Mouse (Mus musculus) intestine, postnatal 0 days (tissue): Measurements from ENCODE around the gene Tmem131. TPM values are rescaled to one million over a fixed set of nuclear protein-coding genes. Genes with fewer than 3 reads are reported as not detected.

Experiments used
- ATAC-seq: fragments of 200-750 bp; cut with Nextera tagmentation; 2 replicates; pipeline ENCODE4 v1.8.0; 2017; ENCODE audit warnings: mild to moderate bottlenecking, moderate TSS enrichment, moderate library complexity
- H3K27ac ChIP-seq: fragments of 300-500 bp; sonication (generic); 2 replicates; pipeline ENCODE4 v1.5.1; 2014; ENCODE audit warnings: mild to moderate bottlenecking, low read depth, low read length, moderate library complexity
- H3K27me3 ChIP-seq: fragments of 300-500 bp; sonication (generic); replicated peaks from 2 replicates; pipeline ENCODE4 v1.6.1; 2014; ENCODE audit warnings: low read length, mixed read lengths; ENCODE audit not compliant: control insufficient read depth, insufficient read depth
- H3K36me3 ChIP-seq: fragments of 300-500 bp; sonication (generic); 2 replicates; pipeline ENCODE4 v1.6.1; 2014; ENCODE audit warnings: mild to moderate bottlenecking, moderate library complexity; ENCODE audit not compliant: control insufficient read depth, insufficient read depth
- H3K4me1 ChIP-seq: fragments of 300-500 bp; sonication (generic); replicated peaks from 2 replicates; pipeline ENCODE4 v1.6.1; 2014; ENCODE audit warnings: antibody characterized with exemption, low read length, mixed read lengths; ENCODE audit not compliant: control insufficient read depth, insufficient read depth
- H3K4me2 ChIP-seq: fragments of 300-500 bp; sonication (generic); replicated peaks from 2 replicates; pipeline ENCODE4 v1.6.1; 2014; ENCODE audit warnings: low read depth, mild to moderate bottlenecking, moderate library complexity
- H3K4me3 ChIP-seq: fragments of 300-500 bp; sonication (generic); 2 replicates; pipeline ENCODE4 v1.5.1; 2014; ENCODE audit warnings: low read depth, low read length
- H3K9ac ChIP-seq: fragments of 300-500 bp; sonication (generic); 2 replicates; pipeline ENCODE4 v1.6.1; 2014; ENCODE audit warnings: mild to moderate bottlenecking, low read depth, low read length
- H3K9me3 ChIP-seq: fragments of 300-500 bp; sonication (generic); 2 replicates; pipeline ENCODE4 v1.6.1; 2016; ENCODE audit warnings: mixed run types; ENCODE audit not compliant: control insufficient read depth
- CTCF ChIP-seq: sonication (generic); IDR thresholded peaks from 2 replicates; pipeline ENCODE4 v1.5.1; 2016; ENCODE audit warnings: low read depth, mild to moderate bottlenecking, control low read depth, antibody characterized with exemption, moderate library complexity
- WGBS: fragments of 180-500 bp; shearing (Covaris S2); extraction: QIAGEN DNeasy Blood & Tissue Kit; methylation state at CpG from one replicate; pipeline ENCODE4 v1.1.7; 2014; 5-methylcytosine and 5-hydroxymethylcytosine counted together
- polyA plus RNA-seq: library from polyadenylated mRNA; unstranded; fragments of >200 nt; fragmentation: Nextera tagmentation; extraction: Ambion mirVana; gene quantifications from 2 replicates; pipeline ENCODE4 v1.2.1, GENCODE M21; 2015

The Tmem131 gene
- polyA plus RNA-seq, 1 experiment from 2014 or later: 10.6 TPM

- H3K4me3 ChIP-seq: no peak overlapping the region
- no peak for TF ChIP-seq CTCF
- no peaks in the 10 kb centered on the region for H3K36me3 ChIP-seq
- peak overlapping the region; percentile 51; the same call in 1 of the 2 replicates for H3K27ac ChIP-seq
- peaks cover 17% of the 10 kb centered on the region; the same call in 1 of the 2 replicates for H3K4me1 ChIP-seq
- no peak for ATAC-seq
- no peak overlapping the region for H3K9ac ChIP-seq
- H3K27me3 ChIP-seq: no peaks in the 10 kb centered on the region
- WGBS: 55% methylated on average over 1 of the region's 1 CpGs
- no peak overlapping the region for H3K4me2 ChIP-seq
- H3K9me3 ChIP-seq: no peaks in the 10 kb centered on the region
Observed at GRCm38 (mm10) chr1:36917423-36917822, 26.0 kb downstream of the Tmem131 start.

DNA sequence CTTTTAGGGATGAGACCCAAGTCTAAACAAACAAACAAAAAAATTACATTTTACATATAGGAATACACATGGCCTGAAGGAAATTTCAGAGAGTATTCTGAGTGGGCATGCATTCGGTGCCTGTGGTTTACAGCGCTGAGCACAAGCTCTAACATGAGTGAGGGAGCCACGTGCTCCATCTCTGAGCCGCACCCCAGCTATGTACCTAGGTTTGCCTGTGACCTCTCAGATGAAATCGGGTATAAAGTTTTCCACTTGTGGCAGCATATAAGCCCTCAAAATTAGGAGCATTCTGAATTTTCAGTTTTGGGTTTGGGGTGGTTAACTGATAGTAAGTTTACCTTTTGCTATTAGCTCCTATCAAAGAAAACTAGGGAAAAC is 28.3 kb downstream of the Tmem131 start:
- Histone ChIP-seq H3K4me3 (no peak overlapping the region), H3K27ac (no peak overlapping the region), H3K36me3 (no peaks in the 10 kb centered on the region), H3K9ac (no peak overlapping the region), H3K9me3 (no peaks in the 10 kb centered on the region), H3K27me3 (no peaks in the 10 kb centered on the region), H3K4me1 (peaks cover 4% of the 10 kb centered on the region; the same call in 1 of the 2 replicates), H3K4me2 (no peak overlapping the region)
- no peak for ATAC-seq
- WGBS: 86% methylated on average over 5 of the region's 5 CpGs
- TF ChIP-seq CTCF: no peak

DNA sequence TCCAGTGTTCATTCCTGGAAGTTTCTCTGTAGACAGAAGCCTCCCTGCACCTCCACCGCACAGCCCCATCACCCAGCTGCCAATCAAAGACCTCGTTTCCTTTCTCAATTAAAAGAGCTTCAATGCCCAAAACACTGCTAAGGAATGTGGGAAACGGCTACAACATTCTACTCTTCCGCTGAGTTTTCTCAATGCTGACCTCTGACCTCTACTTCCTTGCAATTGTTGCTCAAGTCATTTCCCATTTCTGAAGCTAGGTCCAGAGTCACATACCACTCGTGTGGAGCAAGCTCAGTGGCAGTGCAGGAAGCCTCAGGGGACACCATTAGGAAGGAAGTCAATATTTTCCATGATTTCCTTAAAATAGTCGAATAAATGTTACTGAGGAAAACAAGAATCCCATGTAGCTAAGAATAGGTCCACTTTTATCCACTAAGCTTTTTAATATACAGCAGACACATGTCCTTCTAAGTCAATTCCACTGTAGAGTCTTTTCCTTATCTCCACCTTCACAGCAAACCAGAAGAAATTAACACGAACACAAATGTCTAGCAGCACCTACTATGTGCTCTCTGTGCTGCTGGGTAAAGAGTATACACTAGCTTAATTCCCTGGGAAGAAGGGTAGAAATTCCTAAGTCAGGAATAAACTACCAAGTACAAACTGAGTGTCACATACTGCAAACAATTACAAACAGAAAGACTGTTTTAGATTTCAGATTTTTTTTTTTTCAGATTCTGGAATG is 28.8 kb downstream of the Tmem131 start:
- H3K27me3 ChIP-seq: no peaks in the 10 kb centered on the region
- 40% methylated on average over 7 of the region's 7 CpGs for WGBS
- peaks cover 4% of the 10 kb centered on the region; the same call in 1 of the 2 replicates for H3K4me1 ChIP-seq
- H3K36me3 ChIP-seq: no peaks in the 10 kb centered on the region
- ATAC-seq: no peak
- no peak overlapping the region for H3K9ac ChIP-seq
- no peak for TF ChIP-seq CTCF
- no peaks in the 10 kb centered on the region for H3K9me3 ChIP-seq
- no peak overlapping the region for H3K4me3 ChIP-seq
- H3K4me2 ChIP-seq: no peak overlapping the region
- no peak overlapping the region for H3K27ac ChIP-seq

GRCm38 (mm10) chr1:36913806-36914205 is 29.7 kb downstream of the Tmem131 start:
- WGBS: 87% methylated on average over 7 of the region's 7 CpGs
- H3K4me2 ChIP-seq: no peak overlapping the region
- H3K9ac ChIP-seq: no peak overlapping the region
- ATAC-seq: no peak
- peaks cover 4% of the 10 kb centered on the region; the same call in 1 of the 2 replicates for H3K4me1 ChIP-seq
- H3K27me3 ChIP-seq: no peaks in the 10 kb centered on the region
- H3K9me3 ChIP-seq: no peaks in the 10 kb centered on the region
- no peak for TF ChIP-seq CTCF
- H3K36me3 ChIP-seq: no peaks in the 10 kb centered on the region
- no peak overlapping the region for H3K27ac ChIP-seq
- no peak overlapping the region for H3K4me3 ChIP-seq

DNA sequence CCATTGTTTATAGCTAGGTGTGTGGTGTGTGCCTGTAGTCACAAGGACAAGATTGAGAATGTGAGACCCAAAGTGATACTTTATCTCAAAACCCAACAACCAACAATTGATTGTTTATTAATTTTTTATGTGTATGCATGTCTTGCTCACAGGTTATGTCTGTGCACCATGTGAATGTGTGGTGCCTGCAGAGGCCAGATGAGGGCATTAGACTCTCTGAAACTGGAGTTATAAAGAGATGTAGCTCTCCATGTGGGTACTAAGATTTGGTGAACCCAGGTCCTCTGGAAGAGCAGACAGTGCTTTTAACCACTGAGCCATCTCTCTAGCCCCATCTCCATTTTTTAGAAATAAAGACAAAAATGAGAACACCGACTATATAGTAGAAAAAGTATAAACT is 31.2 kb downstream of the Tmem131 start:
- 93% methylated on average over 1 of the region's 1 CpGs for WGBS
- H3K4me1 ChIP-seq: no peaks in the 10 kb centered on the region

GRCm38 (mm10) chr1:36911603-36912002 is 31.9 kb downstream of the Tmem131 start:
- H3K4me1 ChIP-seq: no peaks in the 10 kb centered on the region
- no peak overlapping the region for H3K27ac ChIP-seq
- WGBS: 73% methylated on average over 3 of the region's 3 CpGs
- H3K36me3 ChIP-seq: no peaks in the 10 kb centered on the region
- H3K4me3 ChIP-seq: no peak overlapping the region
- no peak for TF ChIP-seq CTCF
- no peak for ATAC-seq
- no peaks in the 10 kb centered on the region for H3K27me3 ChIP-seq
- H3K9me3 ChIP-seq: no peaks in the 10 kb centered on the region
- no peak overlapping the region for H3K9ac ChIP-seq
- H3K4me2 ChIP-seq: no peak overlapping the region

More for the DNA sequence above, 31.2 kb downstream of the Tmem131 start:
- Histone ChIP-seq H3K27me3 (no peaks in the 10 kb centered on the region), H3K9ac (no peak overlapping the region), H3K27ac (no peak overlapping the region), H3K4me3 (no peak overlapping the region), H3K36me3 (no peaks in the 10 kb centered on the region), H3K9me3 (no peaks in the 10 kb centered on the region), H3K4me2 (no peak overlapping the region)
- ATAC-seq: no peak
- TF ChIP-seq CTCF: peak; percentile 30; the same call in 1 of the 2 replicates
